Mouse (Mus musculus) adrenal gland, adult 18-20 months (tissue): ENCODE measurements around the gene Gm44965. TPM values are rescaled to one million over a fixed set of nuclear protein-coding genes. Genes with fewer than 3 reads are reported as not detected.
A peak's percentile ranks its signal among the peaks of the same experiment; 100 is the strongest.

Source experiments
- DNase-seq, 2 experiments: peaks; one replicate each; pipeline ENCODE4 v3.0.0; 2021 to 2022; ENCODE audit warnings: low spot score in 2 of 2
- long read RNA-seq, 2 experiments: library from polyadenylated mRNA; stranded (forward); transcript quantifications; one replicate each; pipeline ENCODE4 v2.0.0; 2021
- total RNA-seq, 2 experiments: library from RNA; stranded (reverse); gene quantifications; 1 replicate in 1 of 2; 2 replicates in 1 of 2; pipeline ENCODE4 v1.2.3; 2021

The Gm44965 gene
- not detected for total RNA-seq
- long read RNA-seq, experiment 1, partial matches to known transcripts: 0 of 2 reads
- long read RNA-seq, experiment 1, other reads (novel, unspliced or antisense): 2 of 2 reads
- long read RNA-seq, experiment 2, partial matches to known transcripts: 0 of 18 reads
- long read RNA-seq, experiment 2, other reads (novel, unspliced or antisense): 18 of 18 reads

DNA sequence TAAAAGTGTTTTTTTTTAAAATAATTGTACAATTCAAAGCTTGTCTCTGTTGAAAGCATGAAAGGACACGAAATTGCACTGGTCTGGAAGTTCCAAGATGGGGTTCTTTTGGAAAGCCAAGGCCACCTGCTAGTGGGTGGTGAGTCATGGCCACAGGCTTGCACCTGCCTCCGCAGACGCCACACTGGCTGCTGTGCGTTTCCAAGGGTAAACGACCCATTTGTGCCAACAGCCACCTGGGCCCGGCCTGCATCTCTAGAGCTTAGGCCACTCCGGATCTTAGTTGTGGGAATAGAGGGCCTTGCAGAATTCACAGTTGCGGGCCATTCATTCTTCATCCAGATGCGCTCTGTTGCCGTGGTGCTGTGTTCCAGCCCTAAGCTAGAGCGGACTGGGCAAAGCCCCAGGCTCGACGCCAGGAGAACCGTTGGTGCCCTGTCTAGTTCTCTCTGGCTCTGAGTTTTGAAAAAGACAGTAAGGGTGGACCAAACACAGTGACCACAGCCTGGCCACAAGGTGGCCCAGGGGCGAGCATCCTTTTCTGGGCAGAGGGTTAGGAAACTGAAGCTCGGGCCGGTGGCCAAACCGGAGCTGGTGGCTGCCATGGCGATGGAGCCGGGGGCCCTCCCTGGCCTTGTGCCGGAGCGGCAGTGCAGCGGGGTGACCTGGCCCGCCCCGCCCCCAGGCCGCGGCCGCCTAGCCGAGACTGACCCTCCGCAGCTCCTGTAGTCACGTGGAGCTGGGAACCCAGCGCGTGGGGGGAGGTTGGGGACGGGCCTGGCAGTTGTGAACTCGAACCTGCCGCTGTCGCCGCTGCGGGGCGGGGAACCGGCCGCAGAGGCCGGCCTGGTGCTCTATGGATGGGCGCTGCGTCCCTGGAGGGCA lies at the start of gene Gm44965, which contains the start of gene Repin1:
Gene Gm44965, plus strand, starts transcription at position 784 of the 885 bp plus-strand sequence.
Gene Repin1, plus strand, starts transcription at position 726 of the 885 bp plus-strand sequence.
- DNase-seq: peak; percentile 96 to 97

DNA sequence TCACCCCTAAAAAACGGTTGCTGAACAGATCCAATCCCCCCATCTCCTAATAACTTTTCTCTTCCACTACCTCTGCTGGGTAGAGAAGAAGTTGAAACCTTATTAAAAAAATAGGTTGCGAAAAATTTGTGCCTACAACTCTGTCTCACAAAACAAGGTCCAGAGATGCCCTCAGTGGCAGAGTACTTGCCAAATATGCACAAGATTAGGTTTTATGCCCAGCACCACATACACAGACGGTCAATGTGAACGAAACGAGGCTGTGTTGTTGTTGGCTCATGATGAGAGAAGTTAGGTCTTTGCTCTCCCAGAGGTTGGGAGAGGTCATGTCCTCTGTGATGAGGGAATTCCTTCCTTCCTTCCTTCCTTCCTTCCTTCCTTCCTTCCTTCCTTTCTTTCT lies 48.5 kb upstream of the Gm44965 start:
- no peak for DNase-seq

DNA sequence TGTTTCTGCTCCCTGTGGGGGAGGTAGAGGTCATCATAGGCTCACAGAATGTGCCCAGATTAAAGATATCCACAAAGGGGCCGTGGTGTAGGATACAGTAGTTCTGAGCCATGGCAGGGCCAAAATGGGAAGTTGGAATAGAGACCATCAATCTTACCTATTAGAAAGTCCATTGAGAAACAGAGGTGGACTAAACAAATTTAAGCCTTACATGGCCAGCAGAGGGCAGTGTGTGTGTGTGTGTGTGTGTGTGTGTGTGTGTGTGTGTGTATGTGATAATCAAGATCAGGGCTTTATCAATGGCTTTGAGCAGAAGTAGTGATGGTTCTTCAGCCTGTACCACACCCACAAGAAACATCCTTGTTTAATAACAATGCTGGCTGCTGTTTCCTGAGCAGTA lies 47.5 kb upstream of the Gm44965 start:
- DNase-seq: no peak

DNA sequence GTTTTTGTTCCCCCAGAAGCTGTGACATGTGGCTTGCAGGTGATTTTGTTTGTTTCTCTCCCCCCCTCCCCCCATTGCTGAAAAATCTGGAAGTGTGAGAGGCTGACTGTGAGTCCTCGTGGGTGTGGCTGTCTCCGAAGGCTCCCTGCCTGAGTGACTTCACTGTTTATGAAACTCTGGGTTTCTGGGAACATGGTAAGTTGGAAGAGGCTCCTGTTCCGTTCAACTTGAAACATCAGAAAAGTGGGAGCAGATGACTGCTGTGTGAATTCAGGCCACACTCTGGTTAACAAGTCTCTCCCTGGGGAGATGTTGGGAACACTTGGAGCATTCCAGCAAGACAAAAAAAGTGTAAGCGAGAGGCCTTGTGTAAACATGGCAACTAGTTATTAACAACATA lies 46.9 kb upstream of the Gm44965 start:
- DNase-seq: no peak

DNA sequence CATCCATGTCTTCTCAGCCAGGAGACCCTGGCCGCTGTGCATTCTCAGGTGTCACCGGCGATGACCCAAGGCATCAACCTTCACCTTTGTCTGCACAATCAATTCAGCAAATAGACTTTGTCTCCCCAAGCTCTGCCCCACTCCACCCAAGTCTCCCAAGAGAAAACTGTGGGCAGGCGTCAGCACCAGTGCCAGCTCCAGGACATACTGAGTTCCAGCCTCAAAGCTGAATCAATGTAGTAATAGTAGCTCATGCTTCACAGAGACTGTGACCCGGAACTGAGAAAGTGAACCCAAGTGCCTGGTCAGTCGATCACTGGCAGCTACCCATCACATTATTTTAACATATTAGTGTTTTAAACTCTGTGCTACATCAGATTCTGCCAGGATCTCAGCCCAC lies 45.4 kb upstream of the Gm44965 start:
- no peak for DNase-seq

DNA sequence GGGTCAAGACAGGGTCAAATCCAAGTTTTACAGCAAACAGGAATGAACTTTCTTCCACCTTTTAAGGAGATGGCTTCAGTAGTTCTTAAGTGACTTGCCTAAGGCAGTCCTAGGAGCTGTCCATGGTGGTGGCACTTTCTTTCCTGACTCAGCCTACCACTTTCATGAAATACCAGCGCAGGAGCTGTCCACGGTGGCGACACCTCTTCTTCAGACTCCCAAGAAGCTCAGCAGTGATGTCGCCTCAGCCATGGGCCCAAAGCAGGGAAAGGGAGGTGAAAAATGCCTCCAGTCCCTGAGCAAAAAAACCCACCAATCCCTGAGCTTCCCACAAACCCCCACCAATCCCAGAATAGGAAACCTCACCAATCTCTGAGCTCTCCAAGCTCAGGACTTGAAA lies 40.8 kb upstream of the Gm44965 start:
- no peak for DNase-seq

DNA sequence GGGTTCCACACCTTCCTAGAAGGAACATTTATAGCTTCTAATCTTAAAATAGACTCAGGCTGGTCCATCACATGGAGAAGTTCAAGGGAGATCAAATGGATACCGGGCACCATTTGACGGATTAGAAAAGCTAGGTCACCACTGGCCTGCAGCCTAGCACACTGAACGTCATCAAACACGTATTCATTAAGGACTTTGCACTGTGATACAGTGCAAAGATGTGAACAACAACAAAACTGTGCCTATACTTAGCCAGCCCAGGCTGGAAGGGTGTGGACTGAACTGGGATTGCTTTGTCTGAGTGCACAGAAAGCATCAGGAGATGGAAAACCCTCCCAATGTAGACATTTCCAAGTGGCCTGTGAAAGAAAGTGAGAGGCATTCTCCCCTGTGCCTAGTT lies 39.9 kb upstream of the Gm44965 start:
- no peak for DNase-seq

DNA sequence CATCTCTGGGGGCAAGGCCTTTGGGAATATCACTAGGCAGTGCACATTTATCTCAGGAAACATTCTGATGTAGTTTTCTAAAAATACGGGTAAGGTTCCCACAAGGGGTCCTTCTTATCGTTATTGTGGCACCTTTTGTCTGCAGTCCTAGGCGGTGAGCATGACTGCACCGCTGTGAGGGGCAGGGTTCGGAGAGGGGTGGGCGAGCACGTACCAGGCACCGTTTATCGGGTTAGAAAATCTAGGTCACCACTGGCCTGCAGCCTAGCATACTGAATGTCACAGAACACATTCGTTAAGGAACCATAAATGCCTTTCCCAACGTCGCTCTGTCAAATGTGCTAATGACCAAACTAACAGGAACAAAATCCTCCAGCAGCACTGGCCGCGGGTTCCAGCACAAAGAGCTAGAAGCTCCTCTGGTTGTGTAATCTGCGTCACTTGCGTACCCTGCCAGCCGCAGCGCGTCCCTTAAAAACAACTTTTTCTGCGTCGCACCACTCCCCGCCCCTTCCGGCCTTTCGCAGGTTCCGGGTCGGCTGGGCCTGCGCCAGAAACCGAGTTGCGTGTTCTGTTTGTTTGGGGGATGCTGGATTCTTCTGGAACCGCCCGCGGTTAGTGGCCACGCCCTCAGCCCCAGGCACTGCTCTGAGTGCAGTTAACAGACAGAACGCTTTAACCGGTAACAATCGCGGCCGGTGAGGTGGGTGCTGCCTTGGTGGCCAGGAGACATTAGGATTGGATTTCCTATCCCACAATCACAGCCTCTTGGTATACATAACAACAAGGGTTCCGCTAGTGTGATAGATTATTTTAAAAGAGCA lies 39.2 kb upstream of the Gm44965 start, which contains the start of gene Lrrc61:
Gene Lrrc61, plus strand, starts transcription at position 517 of the 824 bp plus-strand sequence.
- DNase-seq: peak; percentile 96 to 97

DNA sequence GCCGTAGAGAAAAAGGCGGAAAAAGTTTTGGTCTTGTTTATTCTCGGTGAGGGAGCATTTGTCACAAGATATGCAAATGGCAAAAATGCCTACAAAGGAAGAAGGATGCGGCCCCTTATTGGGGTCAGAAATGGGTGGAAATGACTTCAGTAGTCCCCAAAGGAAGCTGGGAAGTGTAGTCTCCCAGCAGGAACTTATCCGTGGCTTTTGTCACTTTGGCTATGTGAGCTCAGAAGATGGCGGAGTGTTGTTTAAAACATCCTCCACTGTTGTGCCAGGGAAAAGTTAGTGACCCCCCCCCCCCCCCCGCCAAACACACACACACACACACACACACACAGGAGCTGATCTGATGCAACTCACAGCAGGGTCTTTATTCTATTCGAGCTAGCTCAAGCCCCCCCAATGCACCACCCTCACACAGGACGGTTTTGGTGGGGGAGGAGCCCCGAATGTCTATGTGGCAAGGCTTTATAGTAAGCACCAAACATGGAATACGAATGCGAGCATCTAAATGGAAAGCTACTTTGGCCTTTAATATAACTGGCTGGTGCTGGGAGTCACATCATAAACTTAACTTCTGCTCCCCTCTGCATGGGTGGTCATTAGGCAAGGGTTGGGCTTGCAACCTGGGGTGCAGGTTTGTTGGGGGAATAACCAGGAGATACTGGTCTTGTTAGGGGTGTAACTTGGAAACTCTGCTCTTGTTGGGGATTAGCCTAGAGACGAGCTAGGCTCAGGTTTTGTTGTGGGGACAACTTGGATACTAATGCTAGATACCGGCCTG lies 38.4 kb upstream of the Gm44965 start:
- DNase-seq: no peak

DNA sequence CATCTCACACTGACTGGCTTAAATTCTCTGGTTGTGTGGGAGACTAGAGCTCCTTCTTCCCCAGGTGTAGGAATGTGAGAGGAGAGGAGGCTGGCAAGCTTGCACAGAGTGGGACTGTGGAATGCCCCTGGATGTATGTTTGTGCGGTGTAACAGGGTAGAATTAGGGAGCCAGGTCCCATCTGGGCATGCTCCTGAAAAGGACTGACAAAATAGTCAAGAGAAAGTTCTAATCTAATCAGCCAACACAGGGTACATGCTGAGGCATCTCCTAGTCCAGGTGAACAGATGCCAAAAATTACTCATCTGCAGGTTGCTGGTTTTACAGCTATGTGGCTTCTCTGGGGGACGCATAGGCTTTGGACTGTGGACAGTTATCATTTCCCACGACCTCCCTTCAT lies 37.8 kb upstream of the Gm44965 start:
- no peak for DNase-seq

DNA sequence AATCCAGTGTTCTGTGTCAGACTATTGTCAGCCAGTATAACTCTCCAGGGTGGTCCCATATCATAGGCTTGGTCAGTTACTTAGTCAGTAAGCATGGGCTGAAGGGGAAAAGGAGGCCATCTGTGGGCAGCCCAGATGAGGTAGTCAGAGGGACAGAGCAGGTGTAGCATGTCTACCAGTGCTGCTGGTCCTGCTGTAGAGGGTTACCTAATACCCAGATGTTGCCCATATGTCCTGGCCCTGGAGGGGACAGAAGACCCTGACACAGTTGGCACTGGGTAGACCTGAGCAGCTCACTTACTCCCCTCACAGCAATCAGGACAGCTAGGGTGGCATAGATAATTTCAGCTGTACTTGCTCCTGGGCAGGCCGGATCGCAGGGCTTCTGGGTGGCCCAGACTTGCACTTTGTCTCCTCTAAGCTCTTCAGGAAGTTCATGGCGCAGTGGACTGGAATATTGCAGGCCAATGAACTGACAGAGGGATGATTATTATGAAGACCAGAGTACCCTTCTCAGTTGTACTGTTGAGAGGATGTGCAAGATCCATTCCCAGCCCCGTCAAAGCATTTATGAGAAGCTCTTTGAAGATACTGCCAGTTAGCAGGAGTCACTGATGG lies 27.9 kb upstream of the Gm44965 start:
- no peak for DNase-seq

DNA sequence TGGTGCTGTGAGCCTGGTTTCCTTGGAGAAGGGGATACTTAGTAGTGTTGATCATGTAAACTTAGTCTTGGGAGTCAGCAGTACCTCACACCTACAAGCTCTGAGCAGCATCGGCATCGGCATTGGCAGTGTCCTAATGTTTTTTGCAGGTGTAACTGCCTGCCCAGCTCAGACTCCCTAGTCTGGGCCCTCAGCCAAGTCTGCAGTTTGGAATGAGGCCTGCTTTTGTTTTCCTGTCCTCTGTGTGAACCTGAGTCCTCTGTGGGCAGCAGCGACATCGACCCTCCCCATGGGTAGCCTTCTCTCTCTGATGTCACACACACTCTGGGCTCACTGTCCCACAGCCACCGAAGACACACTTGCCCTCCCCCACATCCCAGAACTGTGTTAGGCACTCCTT lies 27.4 kb upstream of the Gm44965 start:
- DNase-seq: no peak

DNA sequence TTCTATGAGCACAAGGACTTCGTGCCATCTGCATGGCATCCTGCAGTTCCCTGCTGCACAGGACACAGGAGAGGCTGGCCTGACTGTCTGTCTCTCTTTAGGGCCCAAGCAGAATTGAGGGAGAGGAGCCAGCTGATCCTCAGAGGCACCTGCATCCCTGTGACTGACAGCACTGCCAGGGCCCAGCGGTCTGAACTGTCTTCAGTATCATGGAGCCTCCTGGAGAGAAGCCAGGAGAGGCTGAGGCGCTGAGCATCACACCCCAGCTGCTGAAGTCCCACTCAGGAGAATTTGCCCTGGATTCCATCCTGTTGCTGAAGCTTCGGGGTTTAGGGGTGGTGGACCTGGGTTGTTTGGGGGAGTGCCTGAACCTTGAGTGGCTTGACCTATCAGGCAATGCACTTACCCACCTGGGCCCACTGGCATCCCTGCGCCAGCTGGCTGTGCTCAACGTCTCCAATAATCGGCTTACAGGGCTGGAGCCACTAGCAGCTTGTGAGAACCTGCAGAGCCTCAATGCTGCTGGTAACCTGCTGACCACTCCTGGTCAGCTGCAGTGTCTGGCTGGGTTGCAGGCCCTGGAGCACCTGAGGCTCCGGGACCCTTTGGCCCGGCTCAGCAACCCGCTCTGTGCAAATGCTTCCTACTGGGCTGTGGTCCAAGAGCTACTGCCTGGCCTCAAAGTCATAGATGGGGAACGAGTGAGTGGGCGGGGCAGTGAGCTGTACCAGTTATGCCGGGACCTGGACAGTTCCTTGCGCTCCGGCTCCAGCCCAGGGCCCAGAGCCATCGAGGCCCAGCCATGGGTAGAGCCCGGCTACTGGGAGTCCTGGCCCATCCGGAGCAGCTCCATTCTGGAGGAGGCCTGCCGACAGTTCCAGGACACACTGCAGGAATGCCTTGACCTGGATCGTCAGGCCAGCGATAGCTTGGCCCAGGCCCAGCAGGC lies 25.4 kb upstream of the Gm44965 start:
- DNase-seq: peak; percentile 51 to 55

DNA sequence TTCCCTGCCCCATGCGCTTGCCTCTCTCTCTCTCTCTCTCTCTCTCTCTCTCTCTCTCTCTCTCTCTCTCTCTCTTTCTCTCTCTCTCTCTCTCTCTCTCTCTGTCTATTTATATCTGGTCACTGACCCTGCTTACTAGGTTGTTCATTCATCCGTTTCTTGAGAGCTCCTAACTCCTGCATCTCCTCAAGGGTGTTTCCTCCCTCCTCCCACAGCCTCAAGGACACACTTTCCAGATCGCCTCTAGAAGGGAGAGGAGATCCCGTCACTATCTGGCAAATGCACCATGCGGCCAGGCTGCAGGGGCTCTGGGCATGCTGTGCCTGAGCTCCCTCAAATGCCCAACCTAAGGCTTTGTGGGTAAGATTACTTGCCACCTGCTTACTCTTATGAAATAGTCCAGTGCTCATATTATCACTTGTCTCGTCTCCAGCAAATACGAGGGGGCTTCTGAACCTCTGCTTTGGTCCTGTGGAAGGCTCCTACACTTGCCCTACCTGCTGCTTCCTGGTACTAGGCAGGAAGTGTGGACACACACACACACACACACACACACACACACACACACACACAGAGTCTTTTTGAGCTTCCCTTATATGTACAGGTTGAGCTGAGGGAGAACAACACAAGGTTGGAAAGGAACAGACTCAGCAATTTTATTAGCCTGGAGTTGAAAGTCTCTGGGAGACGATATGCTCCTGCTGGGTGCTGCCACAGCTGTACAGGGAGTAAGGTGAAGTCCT lies 24.5 kb upstream of the Gm44965 start:
- DNase-seq: no peak

DNA sequence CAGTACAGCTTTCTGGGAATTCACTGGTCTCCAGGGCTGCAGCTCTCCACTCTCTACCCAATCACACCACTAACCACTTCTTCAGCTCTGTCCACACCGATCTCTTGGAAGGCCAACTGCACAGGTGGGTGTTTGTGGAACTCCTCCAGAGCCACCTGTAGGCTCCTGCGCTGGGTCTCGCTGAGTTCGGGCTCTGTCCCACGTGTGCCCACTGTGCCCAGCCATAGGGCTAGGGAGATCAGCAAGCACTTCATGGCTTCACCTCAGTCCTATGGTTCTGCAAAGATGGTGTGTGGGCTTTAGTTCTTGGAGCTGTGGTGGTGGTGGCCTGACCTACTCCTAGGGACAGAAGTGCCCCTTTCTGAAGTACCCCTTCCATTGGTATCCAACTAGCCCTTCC lies 21.7 kb upstream of the Gm44965 start:
- no peak for DNase-seq

DNA sequence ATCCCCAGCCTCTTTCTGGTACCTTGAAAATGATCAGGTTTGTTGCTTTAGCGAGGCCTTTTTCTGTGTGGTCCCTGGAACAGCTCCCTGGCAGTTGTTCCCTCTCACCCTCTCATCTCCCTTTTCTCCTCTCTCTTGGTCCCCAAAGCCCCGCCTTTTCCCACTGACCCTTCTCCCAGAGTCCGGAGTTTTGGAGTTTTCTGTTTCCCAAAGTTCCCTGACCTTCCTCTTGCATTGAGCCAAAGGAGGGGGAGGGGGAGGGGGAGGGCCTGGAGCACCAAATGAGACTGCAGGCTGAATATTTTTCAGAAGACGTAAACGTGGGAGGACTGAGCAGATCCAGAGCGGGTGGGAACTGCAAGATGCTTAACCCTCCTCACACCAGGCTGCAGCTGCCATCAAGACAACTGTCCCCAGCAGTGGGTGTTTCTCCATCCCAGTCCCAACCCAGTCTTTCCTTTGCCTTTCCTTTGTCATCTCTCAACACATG lies 21.1 kb upstream of the Gm44965 start, which contains the start of gene Rarres2:
Gene Rarres2, minus strand, starts transcription at position 218 of the 490 bp plus-strand sequence.
- no peak for DNase-seq

DNA sequence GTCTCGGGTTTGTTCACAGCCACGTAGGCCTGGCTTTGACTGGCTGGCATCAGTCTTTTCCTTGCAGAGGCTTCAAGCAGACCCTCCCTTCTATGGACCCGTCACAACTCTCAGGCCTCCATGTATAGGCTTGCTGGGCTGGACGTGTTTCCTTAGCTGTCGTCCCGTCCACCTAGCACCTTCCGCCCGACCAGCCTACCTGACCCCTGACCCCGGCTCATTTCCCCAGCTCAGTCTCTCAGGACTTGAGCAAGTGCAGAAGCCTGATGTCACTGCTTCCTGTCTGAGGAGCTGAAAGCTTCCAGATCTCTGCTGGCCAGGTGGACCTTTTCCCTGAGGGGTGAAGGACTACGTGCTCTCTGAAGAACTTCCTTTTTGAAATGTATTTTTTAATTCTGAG lies 20.5 kb upstream of the Gm44965 start:
- no peak for DNase-seq

DNA sequence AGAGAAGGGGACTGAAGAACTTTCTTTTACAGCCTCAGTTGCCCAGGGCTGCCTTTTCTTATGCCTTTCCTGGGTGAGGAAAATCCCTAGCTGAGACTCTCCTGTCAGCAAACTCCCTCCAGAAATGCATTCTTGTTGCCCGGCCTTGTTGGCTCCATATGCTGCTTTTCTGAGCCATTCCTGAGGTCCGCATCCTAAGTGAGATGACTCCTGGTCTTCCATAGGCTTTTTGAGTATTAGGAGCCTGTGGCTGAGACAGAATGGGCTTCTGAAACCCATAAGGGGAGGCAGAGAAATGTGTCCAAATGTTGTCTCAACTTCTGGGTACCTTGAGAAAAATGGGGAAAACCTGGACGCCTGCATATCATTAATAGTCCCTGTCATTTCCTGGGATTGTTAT lies 19.8 kb upstream of the Gm44965 start:
- DNase-seq: no peak
